Mouse (Mus musculus) heart, adult 2 months (tissue): Measurements from ENCODE around the gene Plscr1.

Experiments
- CTCF ChIP-seq: fragments of 200-600 bp; IDR thresholded peaks from 2 replicates; pipeline ENCODE4 v1.8.1; 2022; ENCODE audit warnings: antibody characterized with exemption, mild to moderate bottlenecking, moderate library complexity
- EP300 ChIP-seq: fragments of 200-500 bp; IDR thresholded peaks from 2 replicates; pipeline ENCODE4 v1.6.1; 2011; ENCODE audit warnings: low read depth, low read length, control low read depth; ENCODE audit not compliant: insufficient read depth

- TF ChIP-seq CTCF (no peak), EP300 (no peak)
Observed at GRCm38 (mm10) chr9:92298288-92298687, 48.7 kb downstream of the Plscr1 start.
